Mouse (Mus musculus): ENCODE measurements around the gene Papss2.

DNA sequence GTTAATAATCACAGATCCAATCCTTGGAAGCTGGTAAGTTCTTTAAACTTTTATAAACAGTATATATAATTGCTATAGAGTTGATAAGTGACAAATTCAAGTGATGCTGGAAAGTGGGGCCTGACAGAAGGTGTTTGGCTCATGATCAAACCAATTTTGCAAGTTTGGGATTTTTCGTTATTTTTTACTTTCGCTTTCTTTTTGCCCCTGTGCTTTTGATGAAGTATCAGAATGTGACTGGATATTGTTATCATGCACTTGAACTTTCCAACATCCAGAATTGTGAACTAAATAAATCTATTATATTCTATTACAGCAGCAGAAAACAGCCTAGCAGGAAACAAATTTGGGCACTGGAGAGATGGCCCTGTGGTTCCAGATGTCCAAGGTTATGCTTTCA lies 85.3 kb downstream of the Papss2 start:
- TF ChIP-seq GATA1 (IDR thresholded peaks at IDR 0.05; ENCODE audit: low read length) (no peak), TAL1 (IDR thresholded peaks at IDR 0.05; ENCODE audit: low read length) (no peak)
